Mouse (Mus musculus) gastrocnemius, postnatal 14 days (tissue): ENCODE measurements around the gene Styk1. TPM values are rescaled to one million over a fixed set of nuclear protein-coding genes. Genes with fewer than 3 reads are reported as not detected.

Source experiments
- DNase-seq: peaks from one replicate; pipeline ENCODE4 v3.0.0; 2021; ENCODE audit warnings: mixed read lengths
- intact Hi-C: fragments of 180-260 bp; cut with DNase I; formaldehyde crosslinking; loops from one replicate; pipeline ENCODE4 v1.15.1; 2025; ENCODE audit warnings: low total_unique reads
- total RNA-seq, 2 experiments: library from RNA; stranded (reverse); gene quantifications; 2 replicates each; pipeline ENCODE4 v1.2.3; 2021

The Styk1 gene
- total RNA-seq, 2 experiments from 2014 or later = 0.41 to 0.80 TPM

DNA sequence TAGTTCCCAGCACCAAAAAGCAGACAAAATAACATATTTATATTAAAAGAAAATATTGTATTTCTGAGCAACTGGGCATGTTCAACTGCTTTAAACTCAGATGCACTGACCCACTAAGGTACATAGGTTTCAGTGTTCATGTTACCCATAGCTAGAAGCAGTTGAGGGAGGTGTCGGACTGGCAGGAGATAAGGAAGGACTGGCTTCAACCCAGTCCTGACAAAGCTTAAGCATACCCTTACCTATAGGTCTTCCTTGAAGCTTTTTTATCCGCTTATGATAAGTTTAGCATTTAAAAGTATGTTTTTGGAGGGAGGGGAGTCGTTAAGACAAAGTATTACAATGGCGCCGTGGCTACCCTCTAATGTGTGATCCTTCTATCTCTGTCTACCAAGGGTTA, 17.4 kb upstream of the Styk1 start:
- intact Hi-C loops = no loop called here
- DNase-seq = no peak

DNA sequence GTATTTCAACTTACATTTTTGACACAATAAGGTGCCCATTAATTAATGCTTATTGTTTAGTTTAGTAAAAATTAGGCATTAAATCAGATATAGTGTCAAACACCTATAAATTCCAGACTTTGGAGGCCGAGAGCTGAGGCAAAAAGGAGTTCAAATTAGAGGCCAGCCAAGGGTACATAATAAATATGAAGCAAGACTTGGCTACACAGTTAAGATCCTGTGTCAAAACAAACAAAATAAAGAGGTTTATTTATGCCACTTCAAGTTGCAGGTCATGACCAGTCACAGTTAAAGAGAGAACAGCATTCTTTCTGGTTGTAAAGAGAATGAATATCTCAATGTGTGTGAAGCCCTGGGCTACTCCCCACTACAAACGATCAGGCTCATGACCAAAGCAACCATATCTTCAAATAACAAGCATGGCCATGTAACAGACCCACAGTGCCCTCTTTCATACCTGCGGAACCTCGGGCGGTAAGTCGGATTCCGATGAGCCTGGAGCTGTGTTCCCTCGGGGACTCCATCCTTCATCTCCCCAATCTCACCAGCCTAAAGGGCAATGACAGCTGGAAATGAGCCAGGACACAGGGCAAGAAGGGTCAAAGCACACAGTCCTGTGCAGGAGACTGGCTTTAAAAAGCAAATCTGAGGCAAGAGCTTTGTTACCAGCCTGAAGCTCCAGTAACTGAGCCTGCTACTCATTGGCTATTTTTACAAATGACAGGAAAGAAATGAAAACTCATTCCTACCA, 16.6 kb upstream of the Styk1 start:
- DNase-seq = no peak
- intact Hi-C loops = no loop called here

DNA sequence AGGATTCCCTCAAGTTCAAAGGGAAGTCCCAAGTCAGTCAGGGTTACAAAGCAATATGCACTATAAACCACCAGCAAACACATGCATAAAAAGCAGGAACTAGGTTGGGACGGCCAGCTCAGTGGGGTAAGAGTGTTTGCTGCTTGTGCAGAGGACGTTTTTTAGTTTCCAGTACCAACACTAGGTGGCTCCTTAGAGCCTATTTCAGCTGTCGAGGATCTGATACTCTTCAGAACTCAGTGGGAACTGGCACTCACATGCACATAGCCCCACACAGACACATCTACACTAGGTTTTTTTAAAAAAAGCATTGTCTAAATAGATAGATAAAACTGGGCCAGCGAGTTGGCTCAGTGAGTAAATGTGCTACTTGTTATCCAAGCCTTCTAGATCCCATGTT, 13.7 kb upstream of the Styk1 start:
- intact Hi-C loops = loop anchor here (2.0 kb wide), 1 partner anchor 54 kb away; no protein-coding TSS in a partner anchor
- DNase-seq = no peak

DNA sequence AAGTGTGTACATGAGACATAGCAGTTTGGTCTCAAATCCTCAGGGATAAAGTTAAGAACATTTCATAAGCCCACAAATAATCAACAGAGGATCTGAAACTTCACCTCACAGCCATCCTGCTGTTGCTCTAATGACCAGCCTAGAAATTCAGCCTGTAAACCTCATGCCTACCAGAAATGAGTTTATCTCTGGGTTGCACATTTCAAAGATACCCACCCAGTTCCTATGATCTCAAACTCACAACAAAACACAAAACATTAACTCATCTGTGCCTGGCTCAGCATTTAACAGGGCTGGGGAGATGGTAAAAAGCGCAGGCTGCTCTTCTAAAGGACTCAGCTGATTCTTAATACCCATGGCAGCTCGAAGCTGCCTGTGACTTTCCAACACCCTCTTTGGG, 11.0 kb upstream of the Styk1 start:
- no peak for DNase-seq
- intact Hi-C loops = no loop called here

DNA sequence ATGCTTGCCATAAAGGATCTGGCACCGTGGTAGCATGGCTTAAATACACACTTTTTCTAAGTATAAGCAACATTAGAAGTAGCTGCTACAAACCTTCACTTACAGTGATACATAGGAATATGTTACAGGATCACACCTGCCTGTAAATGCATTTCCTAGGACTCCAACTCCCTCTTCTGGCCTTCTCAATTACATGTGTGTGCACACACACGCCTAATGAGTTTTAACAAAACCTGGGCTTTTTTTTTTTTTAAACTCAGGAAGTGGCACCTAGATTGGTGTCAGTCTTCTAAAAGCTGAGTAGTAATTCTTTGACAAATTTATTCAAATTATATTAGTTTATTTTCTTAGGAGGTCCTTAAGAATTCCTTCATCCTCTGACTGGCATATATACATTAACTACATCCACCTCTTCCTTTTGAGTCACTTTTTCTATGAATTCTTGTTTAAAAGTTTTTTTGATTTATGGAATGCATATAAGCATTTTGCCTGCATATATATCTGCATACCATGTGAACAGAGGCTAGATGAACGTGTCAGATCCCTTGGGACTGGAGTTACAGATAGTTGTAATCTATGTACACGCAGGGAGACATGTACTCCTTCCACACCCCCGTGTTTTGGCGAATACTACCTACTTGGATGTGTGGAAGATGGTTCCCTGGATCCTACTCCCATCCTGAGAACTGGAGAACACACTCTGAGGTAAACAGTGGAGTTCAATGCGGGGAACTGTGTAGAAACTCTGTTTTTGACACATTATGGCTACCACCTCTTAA, 9.8 kb upstream of the Styk1 start:
- no peak for DNase-seq
- intact Hi-C loops = no loop called here

DNA sequence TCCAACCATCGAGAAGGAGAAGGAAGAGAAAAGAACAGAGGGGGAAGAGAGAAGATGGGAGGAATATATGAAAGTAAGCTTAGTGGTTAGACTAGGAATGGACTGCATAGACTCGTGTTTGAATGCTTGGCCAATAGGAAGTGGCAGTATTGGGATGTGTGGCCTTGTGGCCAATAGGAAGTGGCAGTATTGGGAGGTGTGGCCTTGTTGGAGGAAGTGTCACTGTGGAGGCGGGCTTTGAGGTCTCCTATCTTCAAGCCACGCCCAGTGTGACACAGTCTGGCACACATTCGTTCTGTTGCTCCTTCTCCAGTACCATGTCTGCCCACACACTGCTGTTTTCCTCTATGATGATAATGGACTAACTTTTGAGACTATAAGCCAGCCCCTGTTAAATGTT, 7.3 kb upstream of the Styk1 start:
- DNase-seq = peak; percentile 13
- intact Hi-C loops = no loop called here

DNA sequence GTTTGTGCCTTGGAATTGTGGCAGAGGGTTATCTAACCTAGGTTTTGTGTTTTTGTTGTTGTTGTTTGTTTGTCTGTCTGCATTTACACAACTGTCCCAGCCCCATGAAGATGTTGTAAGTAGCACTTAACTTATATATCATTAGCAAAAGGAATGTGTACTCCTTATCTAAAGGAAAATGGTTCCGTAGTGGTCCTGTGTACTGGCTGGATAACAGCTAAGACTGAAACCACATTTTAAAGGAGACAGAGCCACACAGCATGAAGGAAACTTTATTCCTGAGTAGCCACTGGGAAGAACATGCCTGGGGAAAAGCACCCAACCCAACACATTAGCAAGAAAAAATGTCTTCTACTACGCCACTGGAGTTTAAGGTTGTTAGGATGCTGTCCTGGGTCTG, 6.1 kb upstream of the Styk1 start:
- intact Hi-C loops = no loop called here
- DNase-seq = no peak

DNA sequence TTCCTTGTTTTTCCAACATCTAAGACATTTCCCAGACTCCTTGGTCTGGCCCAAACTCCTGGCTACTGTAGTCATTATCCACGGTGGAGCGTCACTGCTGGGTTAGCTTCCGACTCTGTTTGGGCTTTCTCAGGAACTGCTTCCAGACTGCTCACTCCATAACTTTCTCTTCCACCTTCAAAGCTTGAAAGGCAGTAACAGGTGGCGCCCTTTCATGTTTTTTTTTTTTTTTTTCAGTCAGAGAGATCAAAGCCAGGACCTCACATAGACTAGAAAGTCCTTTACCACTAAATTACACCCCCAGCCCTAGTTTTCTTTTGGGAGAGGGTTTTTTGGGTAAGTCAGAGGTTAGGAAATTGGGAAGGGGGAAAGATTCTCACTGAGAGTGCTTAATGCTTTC, 1.5 kb upstream of the Styk1 start:
- intact Hi-C loops = no loop called here

DNA sequence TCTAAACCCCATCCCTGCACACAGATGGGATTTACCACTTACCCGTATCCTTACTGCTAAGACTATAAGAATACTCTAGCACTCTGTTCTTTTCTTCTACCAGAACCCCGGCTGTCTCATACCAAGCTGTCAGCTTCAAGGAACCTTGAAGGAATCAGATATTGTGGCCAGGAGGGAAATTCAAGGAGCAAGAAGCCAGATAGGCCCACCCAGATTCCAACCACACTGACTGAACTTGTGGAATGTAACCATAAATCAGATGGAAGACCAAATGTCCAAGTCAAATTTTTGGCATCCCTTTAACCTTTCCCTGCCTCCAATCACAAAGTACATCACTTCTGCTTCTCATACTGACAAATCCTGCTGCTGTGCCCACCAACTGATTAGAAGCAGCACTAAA, 6.4 kb downstream of the Styk1 start:
- intact Hi-C loops = no loop called here
- DNase-seq = no peak

More for the DNA sequence above, 1.5 kb upstream of the Styk1 start:
- no peak for DNase-seq

DNA sequence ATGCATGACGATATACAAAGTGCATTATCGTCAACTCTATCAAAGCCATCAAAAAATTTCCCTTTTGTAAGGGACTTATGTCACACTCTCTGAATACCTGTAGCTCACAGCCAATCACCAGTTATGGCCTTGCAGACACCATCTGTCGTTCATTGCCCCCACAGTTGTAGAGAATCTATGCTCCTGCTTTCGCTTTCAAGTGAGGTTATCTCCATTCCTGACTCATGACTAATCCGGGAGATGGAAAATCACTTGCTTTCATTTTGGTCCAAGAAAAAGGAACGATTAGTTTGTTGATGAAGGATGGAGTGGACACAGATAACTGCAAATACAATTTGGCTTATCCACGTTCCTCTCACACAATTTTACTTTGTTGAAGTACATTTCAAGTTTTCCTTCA, 9.1 kb downstream of the Styk1 start:
- no peak for DNase-seq
- intact Hi-C loops = no loop called here

DNA sequence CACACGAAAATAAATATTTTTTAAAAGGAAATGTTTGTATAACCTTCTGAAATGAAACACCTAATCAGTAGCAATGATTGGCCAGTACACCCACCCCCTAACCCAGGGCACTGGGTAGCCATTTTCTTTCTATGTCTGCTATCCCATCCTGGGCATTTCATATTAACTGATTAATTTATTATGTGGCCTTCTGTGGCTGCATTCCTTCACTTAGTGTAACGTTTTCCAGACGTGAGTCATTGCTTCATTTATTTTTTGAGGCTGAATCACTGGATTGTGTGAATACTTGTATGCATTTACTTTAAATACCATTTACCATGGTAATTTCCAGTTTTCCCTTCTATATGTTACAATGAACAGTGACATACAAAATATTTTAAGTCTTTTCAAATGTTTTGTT, 13.3 kb downstream of the Styk1 start:
- intact Hi-C loops = no loop called here
- DNase-seq = no peak

DNA sequence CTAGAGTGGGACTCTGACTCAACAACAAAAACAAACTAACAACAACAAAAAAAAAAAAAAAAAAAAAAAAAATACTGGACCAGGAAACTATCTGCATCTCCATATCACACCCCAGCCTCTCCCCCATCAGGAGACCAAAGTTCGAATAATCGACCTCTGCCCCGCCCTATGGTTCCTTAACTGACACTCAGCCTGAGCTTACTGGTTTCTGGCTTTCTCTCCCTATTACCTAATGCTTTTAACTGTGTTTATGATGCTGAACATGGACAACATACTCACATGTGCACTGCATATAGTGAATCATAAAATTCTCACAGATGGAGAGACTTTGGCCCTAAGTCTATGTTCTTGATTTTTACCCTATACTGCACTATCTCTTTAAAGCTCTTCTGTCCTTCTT, 14.1 kb downstream of the Styk1 start:
- no peak for DNase-seq
- intact Hi-C loops = no loop called here

DNA sequence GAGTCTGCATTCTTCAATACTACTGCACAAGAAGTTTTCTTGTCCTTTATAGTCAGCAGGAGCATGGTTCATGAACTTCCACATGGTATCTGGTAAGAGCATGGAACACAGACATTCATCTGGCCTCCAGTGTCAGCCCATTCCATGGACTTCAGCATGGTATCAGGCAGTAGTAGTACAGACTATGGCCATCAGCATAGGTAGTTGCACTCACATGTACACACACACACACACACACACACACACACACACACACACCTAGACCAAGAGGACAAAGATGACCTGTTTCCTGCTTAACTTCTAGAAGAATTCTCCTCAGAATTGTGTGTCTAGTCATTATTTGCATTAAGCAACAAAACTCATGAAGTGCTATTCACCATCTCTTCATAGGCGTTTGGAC, 14.6 kb downstream of the Styk1 start:
- no peak for DNase-seq
- intact Hi-C loops = no loop called here

DNA sequence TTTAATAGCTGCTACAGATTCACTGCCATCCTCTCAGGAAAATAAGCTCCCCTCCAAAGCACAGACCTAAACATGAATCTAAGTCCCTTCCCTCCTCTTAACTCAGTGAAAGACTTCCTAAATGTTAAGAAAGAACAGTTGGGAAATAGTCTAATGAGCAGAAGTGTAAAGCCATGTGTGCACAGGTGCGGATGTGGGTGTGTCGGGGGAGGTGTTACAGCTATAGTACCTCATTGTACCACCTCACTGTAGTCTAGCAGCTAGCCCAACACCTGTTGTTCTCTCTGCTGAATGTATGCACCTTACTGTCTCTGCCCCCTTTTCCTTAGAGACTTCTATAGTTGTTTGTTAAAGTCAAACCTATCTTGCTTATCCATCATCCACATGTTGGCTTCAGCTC, 26.3 kb downstream of the Styk1 start:
- intact Hi-C loops = no loop called here
- no peak for DNase-seq

DNA sequence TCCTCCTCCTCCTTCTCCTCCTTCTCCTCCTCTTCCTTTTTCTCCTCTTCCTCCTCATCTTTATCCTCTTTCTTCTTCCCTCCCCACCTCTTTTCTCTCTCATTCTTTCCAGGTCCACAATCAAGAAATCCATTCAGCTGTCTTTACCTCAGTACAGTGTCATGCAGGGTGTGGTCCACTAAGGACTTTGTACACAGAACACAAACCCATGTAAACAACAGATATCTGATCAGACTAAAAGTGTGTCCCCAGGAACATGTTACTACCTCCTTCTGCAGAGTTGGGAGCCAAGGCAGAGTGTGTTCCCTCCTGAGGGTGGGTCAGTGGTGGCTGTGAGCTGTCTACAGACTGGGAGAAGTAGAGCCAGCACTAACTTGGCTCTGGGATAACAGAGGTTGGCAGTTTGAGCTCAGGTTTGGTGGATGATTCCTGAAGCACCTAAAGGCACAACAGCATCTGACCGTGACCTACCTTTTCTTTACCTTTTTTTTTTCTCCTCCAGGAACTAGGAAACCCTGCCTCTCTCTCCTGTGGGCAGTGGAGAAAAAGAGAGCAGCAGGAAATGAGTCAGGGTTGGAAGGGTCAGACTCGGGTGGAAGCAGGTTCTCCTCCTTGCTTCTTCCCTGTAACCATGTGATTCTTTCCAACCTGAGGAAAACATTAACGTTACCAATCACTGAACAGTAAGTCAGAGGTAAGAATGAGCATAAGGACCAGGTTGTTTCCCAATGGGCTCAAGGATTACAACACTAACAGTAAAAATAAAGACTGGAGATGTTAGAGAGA, 31.4 kb downstream of the Styk1 start:
- intact Hi-C loops = no loop called here
- no peak for DNase-seq

DNA sequence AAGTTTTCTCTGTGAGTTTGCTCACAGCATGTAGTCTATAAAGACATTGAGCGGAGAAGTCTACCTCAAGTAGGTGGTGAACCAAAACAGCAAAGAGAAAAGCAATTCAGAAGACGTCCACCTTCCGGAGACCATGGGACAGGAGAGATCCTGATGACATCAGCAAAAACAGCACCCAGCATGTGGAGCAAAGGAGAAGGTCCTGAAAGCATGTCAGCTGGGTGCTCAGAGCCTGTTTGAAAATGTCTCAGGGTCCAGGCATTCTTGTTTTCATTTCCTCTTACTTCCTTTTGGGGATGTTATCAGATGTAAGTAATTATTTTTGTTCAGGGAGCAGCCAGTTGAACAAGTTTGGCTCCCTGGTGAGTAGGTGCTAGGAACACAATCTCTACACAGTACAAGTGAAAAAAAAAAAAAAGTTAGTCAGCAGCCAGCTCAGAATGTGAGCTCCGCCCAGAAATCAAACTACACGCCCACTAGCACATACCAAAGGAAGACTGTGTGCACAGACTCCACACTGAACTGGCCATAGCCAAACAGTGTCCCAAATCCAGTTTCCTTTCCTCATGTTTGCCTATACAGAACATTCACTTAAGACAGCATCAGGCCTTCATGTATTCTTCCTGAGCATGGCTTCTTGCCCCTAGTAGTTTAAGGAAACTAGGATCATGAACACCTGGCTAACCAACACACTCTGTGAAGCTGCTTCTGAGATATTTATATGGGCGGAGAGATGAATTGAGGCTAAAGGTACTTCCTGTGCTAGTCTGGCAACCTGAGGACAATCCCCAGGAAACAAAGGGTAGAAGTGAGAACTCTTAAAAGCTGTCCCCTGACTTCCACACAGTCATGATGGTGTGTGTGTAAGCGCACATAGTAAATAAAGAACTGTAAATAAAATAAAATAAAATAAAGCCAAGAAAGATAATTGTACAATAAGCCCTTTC, 37.0 kb downstream of the Styk1 start:
- no peak for DNase-seq
- intact Hi-C loops = no loop called here

DNA sequence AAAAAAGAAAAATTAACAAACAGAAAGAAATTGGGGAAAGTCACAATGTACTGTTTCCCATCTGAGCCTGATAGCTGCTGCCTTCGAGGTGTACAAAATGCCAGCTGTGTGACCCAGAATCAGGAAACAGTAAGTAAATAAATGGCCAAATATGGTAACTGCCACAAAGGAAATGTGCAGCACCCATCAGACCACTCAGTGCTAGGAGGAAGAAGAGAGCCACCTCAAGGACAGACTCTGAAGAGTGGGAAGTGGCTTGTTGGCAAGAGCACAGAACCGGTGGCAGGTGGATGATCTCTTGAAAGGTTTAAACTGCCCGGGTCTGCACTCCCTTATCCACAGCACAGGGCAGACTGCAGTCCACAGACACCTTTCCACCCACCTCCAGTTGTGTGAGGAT, 45.4 kb downstream of the Styk1 start:
- DNase-seq = no peak
- intact Hi-C loops = no loop called here

DNA sequence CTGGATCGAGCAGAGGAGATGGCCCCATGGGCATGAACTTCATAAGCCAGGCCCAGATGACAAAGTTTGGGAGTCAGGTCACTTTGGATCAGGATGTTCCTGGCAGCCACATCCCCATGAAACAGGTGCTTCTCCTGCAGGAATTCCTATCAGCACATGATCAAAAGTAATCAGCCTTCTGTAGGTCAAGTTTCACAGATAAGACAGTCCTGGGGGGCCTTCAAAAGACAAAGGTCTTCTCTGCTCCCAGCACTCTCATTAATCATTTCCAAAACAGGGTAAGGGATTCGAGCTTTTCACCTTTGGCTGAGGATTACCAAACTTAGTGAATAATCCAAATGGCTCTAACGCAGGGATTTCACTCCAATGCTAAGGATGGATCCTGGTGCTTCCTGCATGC, 48.6 kb downstream of the Styk1 start:
- DNase-seq = no peak
- intact Hi-C loops = no loop called here

DNA sequence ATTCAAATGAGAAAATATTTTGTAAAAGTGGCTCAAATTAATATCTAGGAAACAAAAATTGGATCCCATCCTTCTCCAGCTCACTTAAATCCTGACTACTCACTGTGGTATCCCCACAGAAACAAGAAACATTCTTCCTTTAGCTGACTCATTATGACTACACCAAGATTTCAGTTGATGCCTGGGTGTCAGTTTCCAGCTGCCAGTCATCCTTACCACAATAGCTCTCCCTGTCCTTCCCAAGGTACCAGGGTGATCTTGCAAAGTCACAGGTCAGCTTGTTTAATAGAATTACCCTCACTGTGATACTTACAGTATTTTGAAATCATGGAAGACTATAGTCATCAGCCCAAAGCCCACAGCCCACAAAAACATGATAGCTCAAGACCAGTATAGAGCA, 54.9 kb downstream of the Styk1 start:
- intact Hi-C loops = no loop called here

More for the DNA sequence above, 54.9 kb downstream of the Styk1 start:
- DNase-seq = no peak
